Mouse (Mus musculus) gastrocnemius, adult 8-10 months (tissue): ENCODE results near the gene Hist1h1a. TPM values are rescaled to one million over a fixed set of nuclear protein-coding genes. Genes with fewer than 3 reads are reported as not detected.

ENCODE experiments used
- microRNA-seq: library from miRNA; unstranded; fragments of <30 nt; microRNA quantifications from one replicate; pipeline ENCODE4 v1.2.0, GENCODE M21; 2022
- total RNA-seq, 4 experiments: library from RNA; stranded (reverse); gene quantifications; 2 replicates each; pipeline ENCODE4 v1.2.4; 2022

The Hist1h1a gene
- total RNA-seq, 4 experiments from 2014 or later, result 0.46 to 1.1 (median 0.78) TPM

Small RNAs within 50 kb of the gene (microRNA-seq; reads per million reads assigned to microRNA genes)
- not detected for gene Gm44314
- gene Gm44484, result not detected

Other genes with a start within 250 kb of the Hist1h1a start
- 100 to 1,000 TPM; 131 to 174 (median 160) TPM for gene Hist1h4h, start 232.6 kb upstream of the Hist1h1a start, total RNA-seq
- 1 to 10 TPM in 1 of 4 experiments, not detected in 3; 1.5 TPM for gene Hist1h2af, start 229.8 kb upstream of the Hist1h1a start, total RNA-seq
- gene Hist1h3g, start 228.2 kb upstream of the Hist1h1a start, total RNA-seq, result 1 to 10 TPM in 1 of 4 experiments, under 1 TPM in 1, not detected in 2; 0.75 to 2.2 TPM
- 1 to 10 TPM in 2 of 4 experiments, under 1 TPM in 2; 0.82 to 1.6 (median 1.2) TPM for gene Hist1h2bh, start 220.3 kb upstream of the Hist1h1a start, total RNA-seq
- gene Hist1h3f, start 219.6 kb upstream of the Hist1h1a start, total RNA-seq, result 1 to 10 TPM; 3.1 to 5.0 (median 4.4) TPM
- gene Hist1h4f, start 212.0 kb upstream of the Hist1h1a start, total RNA-seq, result 10 to 100 TPM; 14.0 to 20.7 (median 16.1) TPM
- gene Hist1h1d, start 210.4 kb upstream of the Hist1h1a start, total RNA-seq, result 1 to 10 TPM in 3 of 4 experiments, under 1 TPM in 1; 0.87 to 1.3 (median 1.3) TPM
- gene Hist1h3e, start 201.3 kb upstream of the Hist1h1a start, total RNA-seq, result 10 to 100 TPM; 14.8 to 21.5 (median 18.9) TPM
- 1 to 10 TPM in 2 of 4 experiments, under 1 TPM in 2; 0.54 to 1.1 (median 0.88) TPM for gene Hist1h2ae, start 192.4 kb upstream of the Hist1h1a start, total RNA-seq
- gene Hist1h2bg, start 192.3 kb upstream of the Hist1h1a start, total RNA-seq, result 1 to 10 TPM; 5.2 to 8.5 (median 7.2) TPM
- 1 to 10 TPM; 2.0 to 6.7 (median 5.1) TPM for gene Hist1h2bf, start 189.5 kb upstream of the Hist1h1a start, total RNA-seq
- 1 to 10 TPM in 1 of 4 experiments, not detected in 3; 2.2 TPM for gene Hist1h2ad, start 189.3 kb upstream of the Hist1h1a start, total RNA-seq
- 1 to 10 TPM; 2.5 to 4.0 (median 3.2) TPM for gene Hist1h3d, start 187.9 kb upstream of the Hist1h1a start, total RNA-seq
- 10 to 100 TPM; 37.8 to 57.9 (median 48.1) TPM for gene Hist1h4d, start 182.1 kb upstream of the Hist1h1a start, total RNA-seq
- 10 to 100 TPM; 12.0 to 16.1 (median 12.9) TPM for gene Hist1h2be, start 142.5 kb upstream of the Hist1h1a start, total RNA-seq
- 10 to 100 TPM; 32.8 to 56.3 (median 49.3) TPM for gene Hist1h1e, start 141.1 kb upstream of the Hist1h1a start, total RNA-seq
- gene Hist1h2ac, start 79.7 kb upstream of the Hist1h1a start, total RNA-seq, result 1 to 10 TPM in 1 of 4 experiments, under 1 TPM in 3; 0.65 to 1.1 (median 0.86) TPM
- gene Hist1h2bc, start 79.5 kb upstream of the Hist1h1a start, total RNA-seq, result 10 to 100 TPM; 59.5 to 67.1 (median 62.0) TPM
- not detected for gene Hist1h1t, start 67.9 kb upstream of the Hist1h1a start, total RNA-seq
- gene Hist1h4c, start 65.2 kb upstream of the Hist1h1a start, total RNA-seq, result 10 to 100 TPM; 66.4 to 87.5 (median 79.3) TPM
- 10 to 100 TPM; 23.6 to 29.2 (median 27.1) TPM for gene Hfe, start 52.8 kb upstream of the Hist1h1a start, total RNA-seq
- 100 to 1,000 TPM; 196 to 246 (median 227) TPM for gene Hist1h1c, start 24.9 kb upstream of the Hist1h1a start, total RNA-seq
- gene Hist1h3c, start 18.1 kb upstream of the Hist1h1a start, total RNA-seq, result not detected
- gene Hist1h2bb, start 16.9 kb upstream of the Hist1h1a start, total RNA-seq, result 1 to 10 TPM; 1.1 to 1.6 (median 1.4) TPM
- gene Hist1h2ab, start 12.5 kb upstream of the Hist1h1a start, total RNA-seq, result 1 to 10 TPM in 2 of 4 experiments, under 1 TPM in 1, not detected in 1; 0.97 to 4.9 (median 3.5) TPM
- gene Hist1h3b, start 11.4 kb upstream of the Hist1h1a start, total RNA-seq, result 1 to 10 TPM in 2 of 4 experiments, not detected in 2; 2.7 to 2.8 TPM
- 1 to 10 TPM in 2 of 4 experiments, under 1 TPM in 1, not detected in 1; 0.82 to 2.9 (median 1.8) TPM for gene Hist1h4b, start 6.7 kb upstream of the Hist1h1a start, total RNA-seq
- gene Hist1h4a, start 2.4 kb upstream of the Hist1h1a start, total RNA-seq, result 1 to 10 TPM in 3 of 4 experiments, under 1 TPM in 1; 0.82 to 3.3 (median 1.8) TPM
- 1 to 10 TPM; 3.7 to 6.9 (median 4.3) TPM for gene Hist1h3a, start 1.3 kb upstream of the Hist1h1a start, total RNA-seq
- not detected for gene Trim38, start 6.2 kb downstream of the Hist1h1a start, total RNA-seq
- gene Slc17a2, start 43.3 kb downstream of the Hist1h1a start, total RNA-seq, result not detected
- gene Slc17a3, start 75.8 kb downstream of the Hist1h1a start, total RNA-seq, result not detected
- not detected for gene Slc17a1, start 104.1 kb downstream of the Hist1h1a start, total RNA-seq
- gene Slc17a4, start 151.3 kb downstream of the Hist1h1a start, total RNA-seq, result not detected
- not detected for gene Hist1h2ba, start 170.5 kb downstream of the Hist1h1a start, total RNA-seq
- gene Hist1h2aa, start 170.8 kb downstream of the Hist1h1a start, total RNA-seq, result not detected
- gene Scgn, start 227.5 kb downstream of the Hist1h1a start, total RNA-seq, result not detected